Mouse (Mus musculus) myocyte (in vitro differentiated cells): Measurements from ENCODE around the gene Tex11. TPM values are rescaled to one million over a fixed set of nuclear protein-coding genes. Genes with fewer than 3 reads are reported as not detected.

ENCODE experiments used
- H3K27me3 ChIP-seq: one replicate; pipeline ENCODE4 v1.6.1; 2011; ENCODE audit not compliant: control insufficient read depth, insufficient read depth, insufficient read length
- H3K36me3 ChIP-seq: one replicate; pipeline ENCODE4 v1.6.1; 2011; ENCODE audit not compliant: control insufficient read depth, insufficient read depth
- H3K4me2 ChIP-seq: one replicate; pipeline ENCODE4 v1.6.1; 2011; ENCODE audit warnings: low read depth, control low read depth
- H3K4me3 ChIP-seq: one replicate; pipeline ENCODE4 v1.5.1; 2011; ENCODE audit warnings: mild to moderate bottlenecking, control low read depth, moderate library complexity
- H3K79me2 ChIP-seq: one replicate; pipeline ENCODE4 v1.6.1; 2011; ENCODE audit not compliant: control insufficient read depth, insufficient read depth
- H3ac ChIP-seq: one replicate; pipeline ENCODE4 v1.6.1; 2011; ENCODE audit not compliant: control insufficient read depth, insufficient read length
- CEBPB ChIP-seq: IDR thresholded peaks from 2 replicates; pipeline ENCODE4 v1.6.1; 2011; ENCODE audit warnings: mild to moderate bottlenecking, moderate library complexity; ENCODE audit not compliant: poor library complexity, insufficient read depth, severe bottlenecking
- E2F4 ChIP-seq: IDR thresholded peaks from one replicate; pipeline ENCODE4 v1.6.1; 2011; ENCODE audit warnings: mild to moderate bottlenecking, control low read depth, moderate library complexity; ENCODE audit not compliant: insufficient read depth
- MAX ChIP-seq: IDR thresholded peaks from one replicate; pipeline ENCODE4 v1.6.1; 2011; ENCODE audit warnings: low read depth, mild to moderate bottlenecking, control low read depth
- MYOD1 ChIP-seq, 3 experiments: IDR thresholded peaks; one replicate each; pipeline ENCODE4 v1.6.1; 2011; ENCODE audit warnings: control low read depth in 2 of 3, low read depth in 2 of 3, mild to moderate bottlenecking in 2 of 3, moderate library complexity in 1 of 3; ENCODE audit not compliant: insufficient read length in 2 of 3, control insufficient read depth in 1 of 3
- MYOG ChIP-seq, 3 experiments: IDR thresholded peaks; one replicate each; pipeline ENCODE4 v1.6.1; 2011; ENCODE audit warnings: control low read depth in 2 of 3, low read depth in 2 of 3, mild to moderate bottlenecking in 2 of 3; ENCODE audit not compliant: insufficient read length in 2 of 3, control insufficient read depth in 1 of 3, insufficient read depth in 1 of 3
- POLR2A ChIP-seq: IDR thresholded peaks from one replicate; pipeline ENCODE4 v1.6.1; 2011; ENCODE audit warnings: low read depth, mild to moderate bottlenecking, control low read depth, moderate library complexity; ENCODE audit not compliant: insufficient read length
- POLR2AphosphoS2 ChIP-seq: IDR thresholded peaks from one replicate; pipeline ENCODE4 v1.6.1; 2011; ENCODE audit warnings: low read depth, control low read depth; ENCODE audit not compliant: insufficient read length
- REST ChIP-seq: IDR thresholded peaks from one replicate; pipeline ENCODE4 v1.6.1; 2011; ENCODE audit warnings: mild to moderate bottlenecking, control low read depth, moderate library complexity; ENCODE audit not compliant: insufficient read depth, insufficient read length
- SRF ChIP-seq: IDR thresholded peaks from one replicate; pipeline ENCODE4 v1.6.1; 2011; ENCODE audit warnings: low read depth; ENCODE audit not compliant: control insufficient read depth, insufficient read length
- TCF12 ChIP-seq: IDR thresholded peaks from one replicate; pipeline ENCODE4 v1.6.1; 2011; ENCODE audit warnings: mild to moderate bottlenecking, control low read depth; ENCODE audit not compliant: poor library complexity, insufficient read depth, severe bottlenecking
- TCF3 ChIP-seq: IDR thresholded peaks from one replicate; pipeline ENCODE4 v1.6.1; 2011; ENCODE audit warnings: low read depth, control low read depth; ENCODE audit not compliant: insufficient read length
- USF1 ChIP-seq: IDR thresholded peaks from one replicate; pipeline ENCODE4 v1.6.1; 2011; ENCODE audit warnings: low read depth, mild to moderate bottlenecking, control low read depth, moderate library complexity
- polyA plus RNA-seq: library from polyadenylated mRNA; unstranded; fragments of >200 nt; fragmentation: generic; extraction: Trizol; gene quantifications from one replicate; pipeline ENCODE4 v1.2.1, GENCODE M21; 2012; ENCODE audit warnings: missing spikeins

Tex11 gene
- polyA plus RNA-seq, 1 experiment, result not detected

- TF ChIP-seq USF1 (no peak), POLR2AphosphoS2 (no peak)
- Histone ChIP-seq H3K79me2 (no peaks in the 10 kb centered on the region), H3ac (no peak overlapping the region)
These were observed 238.3 kb downstream of the Tex11 start for GRCm38 (mm10) chrX:100821149-100821548.

GRCm38 (mm10) chrX:100818681-100819080 lies 240.8 kb downstream of the Tex11 start:
- TF ChIP-seq USF1 (no peak), TCF3 (no peak), REST (no peak), SRF (no peak), E2F4 (no peak), MAX (no peak), MYOG (IDR thresholded peaks at IDR 0.05; ENCODE audit: control insufficient read depth in 1 of 3, insufficient read depth in 1 of 3, insufficient read length in 2 of 3, low read depth in 2 of 3) (no peak), POLR2A (no peak), MYOD1 (IDR thresholded peaks at IDR 0.05; ENCODE audit: control insufficient read depth in 1 of 3, insufficient read length in 2 of 3, low read depth in 2 of 3) (no peak), TCF12 (no peak), CEBPB (no peak)
- H3K36me3 ChIP-seq, result no peaks in the 10 kb centered on the region

More at GRCm38 (mm10) chrX:100821149-100821548, 238.3 kb downstream of the Tex11 start:
- H3K27me3 ChIP-seq, result no peaks in the 10 kb centered on the region
- H3K4me3 ChIP-seq, result no peak overlapping the region
- H3K36me3 ChIP-seq, result no peaks in the 10 kb centered on the region
- H3K4me2 ChIP-seq, result no peak overlapping the region

GRCm38 (mm10) chrX:100815766-100816165 lies 243.7 kb downstream of the Tex11 start:
- no peak overlapping the region for H3K4me3 ChIP-seq
- H3K4me2 ChIP-seq, result no peak overlapping the region
- no peak for TF ChIP-seq REST
- TF ChIP-seq POLR2AphosphoS2, result no peak
- TF ChIP-seq MYOD1 (IDR thresholded peaks at IDR 0.05; ENCODE audit: control insufficient read depth in 1 of 3, insufficient read length in 2 of 3, low read depth in 2 of 3), result no peak
- no peak for TF ChIP-seq CEBPB
- no peak for TF ChIP-seq TCF3
- no peaks in the 10 kb centered on the region for H3K79me2 ChIP-seq
- no peak overlapping the region for H3ac ChIP-seq
- no peaks in the 10 kb centered on the region for H3K36me3 ChIP-seq
- H3K27me3 ChIP-seq, result no peaks in the 10 kb centered on the region

More at GRCm38 (mm10) chrX:100818681-100819080, 240.8 kb downstream of the Tex11 start:
- H3K79me2 ChIP-seq, result no peaks in the 10 kb centered on the region
- H3ac ChIP-seq, result no peak overlapping the region
- no peaks in the 10 kb centered on the region for H3K27me3 ChIP-seq
- no peak overlapping the region for H3K4me3 ChIP-seq
- no peak overlapping the region for H3K4me2 ChIP-seq

GRCm38 (mm10) chrX:100814139-100814538 lies 245.3 kb downstream of the Tex11 start:
- Histone ChIP-seq H3K27me3 (no peaks in the 10 kb centered on the region), H3K4me2 (no peak overlapping the region), H3K79me2 (no peaks in the 10 kb centered on the region), H3K4me3 (no peak overlapping the region), H3K36me3 (no peaks in the 10 kb centered on the region), H3ac (no peak overlapping the region)
- no peak for TF ChIP-seq E2F4
- TF ChIP-seq SRF, result no peak
- no peak for TF ChIP-seq REST
- no peak for TF ChIP-seq CEBPB
- no peak for TF ChIP-seq TCF3

GRCm38 (mm10) chrX:100811129-100811528 lies 248.3 kb downstream of the Tex11 start:
- no peak for TF ChIP-seq MYOG (IDR thresholded peaks at IDR 0.05; ENCODE audit: control insufficient read depth in 1 of 3, insufficient read depth in 1 of 3, insufficient read length in 2 of 3, low read depth in 2 of 3)
- no peak for TF ChIP-seq TCF3
- no peak for TF ChIP-seq POLR2AphosphoS2
- TF ChIP-seq TCF12, result no peak
- no peak for TF ChIP-seq REST
- TF ChIP-seq SRF, result no peak
- no peak for TF ChIP-seq CEBPB
- no peak for TF ChIP-seq MAX
- no peak for TF ChIP-seq USF1
- no peak for TF ChIP-seq MYOD1 (IDR thresholded peaks at IDR 0.05; ENCODE audit: control insufficient read depth in 1 of 3, insufficient read length in 2 of 3, low read depth in 2 of 3)
- no peak for TF ChIP-seq E2F4

GRCm38 (mm10) chrX:100802034-100802433 lies 257.4 kb downstream of the Tex11 start:
- Histone ChIP-seq H3K79me2 (no peaks in the 10 kb centered on the region), H3K36me3 (no peaks in the 10 kb centered on the region), H3K27me3 (no peaks in the 10 kb centered on the region), H3ac (no peak overlapping the region), H3K4me3 (no peak overlapping the region), H3K4me2 (no peak overlapping the region)
- TF ChIP-seq USF1 (no peak), TCF12 (no peak), MYOD1 (IDR thresholded peaks at IDR 0.05; ENCODE audit: control insufficient read depth in 1 of 3, insufficient read length in 2 of 3, low read depth in 2 of 3) (no peak), CEBPB (no peak), POLR2A (no peak), E2F4 (no peak), MYOG (IDR thresholded peaks at IDR 0.05; ENCODE audit: control insufficient read depth in 1 of 3, insufficient read depth in 1 of 3, insufficient read length in 2 of 3, low read depth in 2 of 3) (no peak), SRF (no peak), POLR2AphosphoS2 (no peak), MAX (no peak)

More at GRCm38 (mm10) chrX:100811129-100811528, 248.3 kb downstream of the Tex11 start:
- Histone ChIP-seq H3K27me3 (no peaks in the 10 kb centered on the region), H3K4me3 (no peak overlapping the region), H3K36me3 (no peaks in the 10 kb centered on the region), H3K79me2 (no peaks in the 10 kb centered on the region), H3K4me2 (no peak overlapping the region), H3ac (no peak overlapping the region)
